Mouse (Mus musculus): ENCODE results near the gene Ism2. TPM values are rescaled to one million over a fixed set of nuclear protein-coding genes. Genes with fewer than 3 reads are reported as not detected.

Gene Ism2
- polyA plus RNA-seq, 1 experiment from 2014 or later: 1.1 TPM

GRCm38 (mm10) chr12:87332511-87332910, 33.0 kb upstream of the Ism2 start:
- DNase-seq: no peak
- peaks cover 15% of the 10 kb centered on the region; the same call in 1 of the 2 replicates for H3K36me3 ChIP-seq (ENCODE audit: insufficient read depth)
- no peak overlapping the region for H3K4me2 ChIP-seq
- no peak for ATAC-seq (ENCODE audit: insufficient read depth)
- 80% methylated on average over 4 of the region's 4 CpGs for WGBS
- no peaks in the 10 kb centered on the region for H3K27me3 ChIP-seq (ENCODE audit: insufficient read depth, low read length)
- no peak for TF ChIP-seq CTCF (IDR thresholded peaks at IDR 0.05; ENCODE audit: low read depth)
- no peak overlapping the region for H3K4me3 ChIP-seq (ENCODE audit: low read depth, low read length)
- no peak overlapping the region for H3K9ac ChIP-seq
- no peaks in the 10 kb centered on the region for H3K4me1 ChIP-seq (ENCODE audit: insufficient read depth)
- H3K27ac ChIP-seq (ENCODE audit: low read depth): no peak overlapping the region
- H3K9me3 ChIP-seq (ENCODE audit: low read depth, low read length): no peaks in the 10 kb centered on the region

- Histone ChIP-seq H3K4me2 (no peak overlapping the region), H3K4me3 (ENCODE audit: low read depth, low read length) (no peak overlapping the region), H3K27me3 (ENCODE audit: insufficient read depth, low read length) (no peaks in the 10 kb centered on the region), H3K27ac (ENCODE audit: low read depth) (no peak overlapping the region), H3K36me3 (ENCODE audit: insufficient read depth) (peaks cover 15% of the 10 kb centered on the region; the same call in 1 of the 2 replicates), H3K4me1 (ENCODE audit: insufficient read depth) (no peaks in the 10 kb centered on the region), H3K9me3 (ENCODE audit: low read depth, low read length) (no peaks in the 10 kb centered on the region), H3K9ac (no peak overlapping the region)
- 46% methylated on average over 5 of the region's 5 CpGs for WGBS
- no peak for TF ChIP-seq CTCF (IDR thresholded peaks at IDR 0.05; ENCODE audit: low read depth)
- no peak for DNase-seq
- no peak for ATAC-seq (ENCODE audit: insufficient read depth)
Observed at GRCm38 (mm10) chr12:87331908-87332307, 32.4 kb upstream of the Ism2 start.

- H3K4me3 ChIP-seq (ENCODE audit: low read depth, low read length): no peak overlapping the region
- ATAC-seq (ENCODE audit: insufficient read depth) (no peak), DNase-seq (no peak)
- no peaks in the 10 kb centered on the region for H3K27me3 ChIP-seq (ENCODE audit: insufficient read depth, low read length)
- H3K36me3 ChIP-seq (ENCODE audit: insufficient read depth): peaks cover 15% of the 10 kb centered on the region; the same call in 1 of the 2 replicates
- WGBS: 42% methylated on average over 6 of the region's 6 CpGs
- H3K4me2 ChIP-seq: no peak overlapping the region
- no peaks in the 10 kb centered on the region for H3K4me1 ChIP-seq (ENCODE audit: insufficient read depth)
- no peak for TF ChIP-seq CTCF (IDR thresholded peaks at IDR 0.05; ENCODE audit: low read depth)
- no peaks in the 10 kb centered on the region for H3K9me3 ChIP-seq (ENCODE audit: low read depth, low read length)
- no peak overlapping the region for H3K9ac ChIP-seq
- H3K27ac ChIP-seq (ENCODE audit: low read depth): no peak overlapping the region
Observed at GRCm38 (mm10) chr12:87331053-87331456, 31.6 kb upstream of the Ism2 start.

GRCm38 (mm10) chr12:87330213-87330612, 30.7 kb upstream of the Ism2 start:
- no peak for TF ChIP-seq CTCF (IDR thresholded peaks at IDR 0.05; ENCODE audit: low read depth)
- H3K4me1 ChIP-seq (ENCODE audit: insufficient read depth): no peaks in the 10 kb centered on the region
- no peak overlapping the region for H3K27ac ChIP-seq (ENCODE audit: low read depth)
- no peaks in the 10 kb centered on the region for H3K9me3 ChIP-seq (ENCODE audit: low read depth, low read length)
- WGBS: 43% methylated on average over 2 of the region's 2 CpGs
- ATAC-seq (ENCODE audit: insufficient read depth): no peak
- DNase-seq: no peak
- no peak overlapping the region for H3K4me3 ChIP-seq (ENCODE audit: low read depth, low read length)
- H3K4me2 ChIP-seq: no peak overlapping the region
- no peak overlapping the region for H3K9ac ChIP-seq
- H3K27me3 ChIP-seq (ENCODE audit: insufficient read depth, low read length): no peaks in the 10 kb centered on the region
- H3K36me3 ChIP-seq (ENCODE audit: insufficient read depth): peaks cover 15% of the 10 kb centered on the region; the same call in 1 of the 2 replicates

GRCm38 (mm10) chr12:87328025-87328424, 28.5 kb upstream of the Ism2 start:
- no peak overlapping the region for H3K27ac ChIP-seq (ENCODE audit: low read depth)
- H3K9ac ChIP-seq: no peak overlapping the region
- H3K27me3 ChIP-seq (ENCODE audit: insufficient read depth, low read length): no peaks in the 10 kb centered on the region
- no peak for TF ChIP-seq CTCF (IDR thresholded peaks at IDR 0.05; ENCODE audit: low read depth)
- H3K9me3 ChIP-seq (ENCODE audit: low read depth, low read length): no peaks in the 10 kb centered on the region
- H3K36me3 ChIP-seq (ENCODE audit: insufficient read depth): peaks cover 21% of the 10 kb centered on the region; the same call in 1 of the 2 replicates
- H3K4me3 ChIP-seq (ENCODE audit: low read depth, low read length): no peak overlapping the region
- H3K4me1 ChIP-seq (ENCODE audit: insufficient read depth): no peaks in the 10 kb centered on the region
- H3K4me2 ChIP-seq: no peak overlapping the region
- DNase-seq: no peak
- WGBS: 58% methylated on average over 4 of the region's 4 CpGs
- no peak for ATAC-seq (ENCODE audit: insufficient read depth)

- no peaks in the 10 kb centered on the region for H3K27me3 ChIP-seq (ENCODE audit: insufficient read depth, low read length)
- peaks cover 21% of the 10 kb centered on the region; the same call in 1 of the 2 replicates for H3K36me3 ChIP-seq (ENCODE audit: insufficient read depth)
- no peak overlapping the region for H3K4me3 ChIP-seq (ENCODE audit: low read depth, low read length)
- H3K27ac ChIP-seq (ENCODE audit: low read depth): no peak overlapping the region
- H3K9ac ChIP-seq: no peak overlapping the region
- DNase-seq (peak; percentile 23), ATAC-seq (ENCODE audit: insufficient read depth) (no peak)
- H3K4me2 ChIP-seq: no peak overlapping the region
- no peak for TF ChIP-seq CTCF (IDR thresholded peaks at IDR 0.05; ENCODE audit: low read depth)
- WGBS: 34% methylated on average over 7 of the region's 7 CpGs
- H3K4me1 ChIP-seq (ENCODE audit: insufficient read depth): no peaks in the 10 kb centered on the region
- H3K9me3 ChIP-seq (ENCODE audit: low read depth, low read length): no peaks in the 10 kb centered on the region
Observed at GRCm38 (mm10) chr12:87327610-87328009, 28.1 kb upstream of the Ism2 start.

GRCm38 (mm10) chr12:87325452-87325851, 25.9 kb upstream of the Ism2 start:
- DNase-seq (no peak), ATAC-seq (ENCODE audit: insufficient read depth) (no peak)
- Histone ChIP-seq H3K36me3 (ENCODE audit: insufficient read depth) (peaks cover 16% of the 10 kb centered on the region; the same call in 1 of the 2 replicates), H3K4me1 (ENCODE audit: insufficient read depth) (no peaks in the 10 kb centered on the region), H3K9ac (no peak overlapping the region), H3K4me3 (ENCODE audit: low read depth, low read length) (no peak overlapping the region), H3K4me2 (no peak overlapping the region), H3K27me3 (ENCODE audit: insufficient read depth, low read length) (no peaks in the 10 kb centered on the region), H3K9me3 (ENCODE audit: low read depth, low read length) (no peaks in the 10 kb centered on the region), H3K27ac (ENCODE audit: low read depth) (no peak overlapping the region)
- TF ChIP-seq CTCF (IDR thresholded peaks at IDR 0.05; ENCODE audit: low read depth): no peak
- 91% methylated on average over 3 of the region's 3 CpGs for WGBS

- Histone ChIP-seq H3K9me3 (ENCODE audit: low read depth, low read length) (no peaks in the 10 kb centered on the region), H3K27ac (ENCODE audit: low read depth) (no peak overlapping the region), H3K9ac (no peak overlapping the region), H3K36me3 (ENCODE audit: insufficient read depth) (peaks cover 2% of the 10 kb centered on the region; the same call in 1 of the 2 replicates), H3K4me3 (ENCODE audit: low read depth, low read length) (no peak overlapping the region), H3K27me3 (ENCODE audit: insufficient read depth, low read length) (no peaks in the 10 kb centered on the region), H3K4me2 (no peak overlapping the region), H3K4me1 (ENCODE audit: insufficient read depth) (no peaks in the 10 kb centered on the region)
- no peak for TF ChIP-seq CTCF (IDR thresholded peaks at IDR 0.05; ENCODE audit: low read depth)
- DNase-seq: no peak
- ATAC-seq (ENCODE audit: insufficient read depth): no peak
- 71% methylated on average over 3 of the region's 3 CpGs for WGBS
Observed at GRCm38 (mm10) chr12:87319229-87319628, 19.7 kb upstream of the Ism2 start.

Measured in lung, embryonic 14.5 days (tissue).